Mouse (Mus musculus) CD4-positive helper T cell, adult 2 months (primary cell): ENCODE results near the gene 1700028J19Rik.
"Not testable (repeated sequence)": the region's sequence is repeated elsewhere in the genome, so short reads cannot be mapped to it uniquely, and the experiment has no call there.

Experiments
- DNase-seq: peaks from one replicate; pipeline ENCODE4 v3.0.0-alpha.2; 2012; ENCODE audit warnings: low read depth, missing footprints, low spot score

1700028J19Rik gene

DNA sequence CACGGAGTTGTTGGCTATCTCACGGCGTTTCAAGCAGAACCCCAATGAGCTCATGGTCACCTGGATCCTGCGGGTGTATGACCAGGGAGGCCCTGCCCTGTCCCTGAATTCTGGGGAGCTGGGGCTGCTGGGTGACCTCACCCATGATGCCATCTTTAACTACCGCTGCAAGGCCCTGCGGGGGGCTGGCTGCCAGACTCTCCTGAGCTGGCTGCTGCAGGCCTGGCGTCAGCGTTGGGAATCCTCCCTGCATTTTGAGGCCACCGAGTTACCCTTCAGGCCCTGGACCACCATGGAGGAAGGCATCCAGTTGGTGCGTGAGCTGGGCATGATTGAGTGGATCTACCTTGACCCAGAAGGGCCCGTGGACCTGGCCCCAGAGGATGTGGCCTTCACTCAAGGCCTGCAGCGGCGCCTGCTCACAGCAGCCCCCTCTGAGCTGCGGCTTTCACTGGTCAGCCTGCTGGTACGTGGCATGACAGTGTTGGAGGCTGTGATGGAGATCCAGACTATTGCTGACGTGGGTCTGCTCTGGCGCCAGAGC lies 4.3 kb upstream of the 1700028J19Rik start:
- not testable (repeated sequence) for DNase-seq

DNA sequence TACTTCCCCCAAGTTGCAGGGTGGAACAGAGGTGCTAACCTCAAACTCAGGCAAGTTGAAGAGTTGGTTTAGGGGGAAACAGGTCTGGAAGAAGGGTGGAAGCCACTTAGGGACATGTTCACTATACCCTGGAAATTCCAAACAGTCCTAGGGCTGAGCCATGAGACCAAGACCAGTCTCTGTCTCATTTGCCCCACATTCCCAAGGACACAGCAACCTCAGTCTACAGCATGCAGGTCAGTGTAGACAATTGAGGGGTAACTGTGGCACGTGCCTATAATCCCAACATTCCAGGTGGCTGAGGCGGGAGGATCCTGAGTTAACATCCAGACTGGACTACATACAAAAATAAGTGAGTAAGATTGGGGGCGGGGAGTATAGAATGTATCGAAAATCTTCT lies 2.8 kb upstream of the 1700028J19Rik start:
- DNase-seq = no peak

DNA sequence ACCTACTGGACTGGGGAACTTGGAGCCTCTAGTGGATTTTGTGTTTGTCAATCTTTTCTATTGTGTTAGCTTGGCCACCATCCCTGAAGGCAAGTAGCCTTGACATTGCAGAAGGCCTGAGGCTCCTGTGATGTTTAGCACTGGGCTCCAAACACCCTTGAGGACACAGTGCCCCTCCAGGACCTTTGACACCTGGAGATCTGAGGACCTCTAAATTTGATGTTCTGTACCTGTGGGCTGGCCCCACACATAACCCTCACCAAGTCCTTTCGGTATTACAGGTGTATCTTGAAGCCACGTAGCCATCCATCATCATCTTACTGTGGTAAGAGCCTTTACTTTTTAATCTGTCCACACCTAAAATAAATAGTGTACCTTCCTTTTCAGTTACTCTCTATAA lies 1.5 kb upstream of the 1700028J19Rik start:
- DNase-seq = no peak

DNA sequence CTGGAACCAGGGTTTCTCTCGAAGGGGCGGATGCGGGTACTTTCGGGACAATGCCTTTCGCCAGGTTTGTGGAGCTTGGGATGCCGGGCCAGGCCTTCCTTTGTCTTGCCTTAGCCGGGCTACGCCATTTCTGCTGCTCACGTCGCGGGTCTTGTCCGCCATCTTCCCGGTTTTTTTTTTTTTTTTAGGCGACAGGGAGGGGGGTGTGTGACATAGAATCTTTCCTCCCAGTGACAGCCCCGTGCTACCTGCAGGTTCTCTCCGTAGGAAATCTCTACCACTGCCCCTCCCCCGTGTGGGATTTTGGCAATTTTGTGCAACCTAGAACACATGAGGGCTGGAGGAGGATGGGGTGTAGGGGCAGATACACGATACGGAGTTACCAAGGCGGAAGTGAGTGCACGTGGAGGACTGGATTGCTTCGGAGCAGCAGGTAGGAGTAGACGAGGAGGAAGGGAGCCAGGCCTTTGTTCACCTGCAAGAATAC lies 532 bp upstream of the 1700028J19Rik start:
- peak; percentile 81 for DNase-seq

DNA sequence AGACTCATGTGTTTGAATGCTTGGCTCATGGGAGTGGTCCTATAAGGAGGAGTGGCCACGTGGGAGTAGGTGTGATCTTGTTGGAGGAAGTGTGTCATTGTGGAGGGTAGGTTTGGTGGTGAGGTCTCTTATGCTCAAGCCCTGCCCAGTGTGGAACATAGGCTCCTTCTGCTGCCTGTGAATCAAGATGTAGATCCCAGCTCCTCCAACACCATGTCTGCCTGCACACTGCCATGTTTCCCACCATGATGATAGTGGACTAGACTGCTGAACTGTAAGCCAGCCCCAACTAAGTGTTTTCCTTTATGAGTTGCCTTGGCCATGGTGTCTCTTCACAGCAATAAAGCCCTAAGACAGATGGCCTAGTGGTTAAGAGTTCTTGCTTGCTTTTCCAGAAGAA lies 2.4 kb downstream of the 1700028J19Rik start:
- no peak for DNase-seq

DNA sequence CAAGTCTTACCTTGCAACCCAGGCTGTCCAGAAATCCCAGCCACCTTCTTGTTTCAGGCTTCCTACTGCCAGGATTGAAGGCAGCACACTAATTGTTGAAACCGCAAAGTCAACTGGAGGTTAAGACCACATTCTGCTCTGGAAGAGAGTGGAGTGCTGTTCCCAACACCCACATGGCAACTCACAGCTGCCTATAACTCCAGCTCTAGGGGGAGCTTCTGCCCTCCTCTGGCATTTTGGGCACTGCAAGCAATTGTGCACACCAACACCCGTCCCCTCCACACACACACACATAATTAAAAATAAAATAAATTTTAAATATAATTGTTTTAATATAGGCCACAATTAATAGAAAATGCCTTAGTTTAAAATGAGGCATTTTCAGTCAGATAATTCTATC lies 5.3 kb downstream of the 1700028J19Rik start:
- no peak for DNase-seq

DNA sequence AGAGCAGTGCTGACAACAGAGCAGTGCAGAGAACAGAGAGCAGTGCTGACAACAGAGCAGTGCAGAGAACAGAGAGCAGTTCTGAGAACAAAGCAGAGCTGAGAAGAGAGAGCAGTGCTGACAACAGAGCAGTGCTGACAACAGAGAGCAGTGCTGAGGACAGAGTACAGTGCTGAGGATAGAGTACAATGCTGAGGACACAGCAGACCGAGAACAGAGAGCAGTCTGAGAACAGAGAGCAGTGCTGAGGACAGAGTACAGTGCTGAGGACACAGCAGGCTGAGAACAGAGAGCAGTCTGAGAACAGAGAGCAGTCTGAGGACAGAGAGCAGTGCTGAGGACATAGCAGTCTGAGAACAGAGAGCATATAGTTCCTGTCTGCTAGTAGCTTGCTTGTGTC lies 5.8 kb downstream of the 1700028J19Rik start:
- DNase-seq = no peak

DNA sequence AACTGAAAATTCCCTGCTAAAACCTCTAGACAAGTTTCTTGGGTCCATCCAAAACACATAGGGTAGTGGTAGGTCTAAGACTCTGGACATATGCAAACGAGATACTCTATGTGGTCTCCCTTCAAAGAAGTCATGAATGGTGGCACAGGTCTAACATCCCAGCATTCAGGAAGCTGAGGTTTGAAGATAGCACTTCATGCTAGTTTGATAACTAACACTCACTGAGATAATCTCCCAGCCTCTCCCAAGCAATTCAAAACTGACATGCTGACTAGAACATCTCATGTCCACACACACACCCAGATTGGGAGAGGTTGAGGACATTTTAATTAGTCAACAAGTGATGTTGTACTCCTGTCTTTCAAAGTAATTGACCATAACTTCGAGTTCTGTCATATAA lies 6.6 kb downstream of the 1700028J19Rik start:
- DNase-seq = no peak

DNA sequence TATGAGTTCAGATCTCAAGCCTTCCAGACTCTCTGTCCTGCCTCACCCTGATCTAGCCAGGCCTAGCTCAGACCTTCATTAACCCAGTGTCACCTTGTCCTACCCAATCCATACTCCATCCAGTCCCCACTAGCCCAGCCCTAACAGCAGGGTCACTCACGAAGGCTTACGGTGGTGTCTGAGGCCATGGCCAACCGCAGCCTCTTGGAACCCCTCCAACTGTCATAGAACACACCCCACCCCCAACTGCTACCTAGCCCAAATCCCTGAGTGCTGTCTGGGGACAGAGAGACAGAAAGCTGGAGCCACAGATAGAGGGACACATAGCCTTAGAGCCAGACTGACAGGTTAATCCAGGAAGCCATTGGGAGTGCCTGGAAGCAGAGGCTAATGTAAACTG lies 10.6 kb downstream of the 1700028J19Rik start, which contains the start of gene Gm36864:
TSS of gene Gm36864 (plus strand) at position 269 of the 400 bp plus-strand sequence.
- no peak for DNase-seq

DNA sequence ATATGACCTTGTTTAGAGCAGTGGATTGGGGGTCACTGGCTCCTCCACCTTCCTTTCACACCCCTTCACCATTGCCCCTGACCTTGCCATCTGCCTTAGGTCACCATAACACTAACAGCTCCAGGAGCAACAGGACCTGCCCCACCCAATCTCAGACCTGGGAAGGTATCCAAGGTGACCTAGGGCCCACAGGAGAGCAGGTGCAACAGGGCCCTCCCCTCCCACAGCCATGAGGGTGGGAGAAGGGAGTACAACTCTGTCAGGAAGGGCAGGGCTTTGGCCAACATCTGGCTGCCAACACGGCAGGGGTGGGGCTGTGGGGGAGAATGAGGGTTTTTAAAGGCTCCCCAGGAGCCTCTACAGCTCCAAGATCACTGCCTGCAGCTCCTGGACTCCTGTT lies 21.4 kb downstream of the 1700028J19Rik start, which contains the start of gene Klk1:
TSS of gene Klk1 (plus strand) at position 285 of the 400 bp plus-strand sequence.
- DNase-seq = no peak

DNA sequence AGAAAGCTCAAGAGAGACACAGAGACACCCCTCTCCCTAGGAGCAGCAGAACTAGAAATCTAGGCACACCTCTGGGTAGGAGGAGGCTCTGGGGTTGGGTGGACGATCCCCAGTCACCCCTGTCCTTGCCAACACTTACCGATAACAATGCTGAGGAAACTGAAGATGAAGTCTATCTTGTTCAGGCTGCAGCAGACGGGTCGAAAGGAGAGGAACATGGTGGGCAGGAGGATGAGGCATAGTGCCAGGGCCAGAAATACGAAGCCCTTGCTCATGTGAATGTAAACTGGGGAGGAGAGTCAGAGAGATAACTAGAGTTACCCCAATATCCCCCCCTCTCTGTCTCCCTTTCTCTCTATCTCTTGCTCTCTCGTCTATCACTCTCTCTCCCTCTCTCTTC lies 24.2 kb downstream of the 1700028J19Rik start:
- DNase-seq = not testable (repeated sequence)

DNA sequence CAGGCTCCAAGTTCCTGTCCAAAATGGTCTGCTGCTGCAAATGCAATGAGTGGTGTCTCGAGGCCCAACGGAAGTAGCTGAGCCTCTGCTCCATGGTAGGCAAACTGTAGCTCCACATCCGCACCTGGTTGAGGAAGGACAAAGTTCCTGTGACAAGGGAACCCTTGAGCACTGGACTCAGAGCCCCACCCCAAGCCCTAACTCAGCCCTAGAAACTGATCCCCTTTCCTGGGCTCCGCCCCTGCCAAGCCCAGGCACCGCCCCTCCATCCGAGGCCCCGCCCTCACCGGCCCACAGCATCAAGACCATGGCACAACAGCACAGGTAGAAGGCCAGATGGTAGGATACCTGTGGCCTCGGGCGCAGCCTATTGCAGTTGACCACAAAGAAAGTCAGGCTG lies 24.9 kb downstream of the 1700028J19Rik start:
- DNase-seq = not testable (repeated sequence)

DNA sequence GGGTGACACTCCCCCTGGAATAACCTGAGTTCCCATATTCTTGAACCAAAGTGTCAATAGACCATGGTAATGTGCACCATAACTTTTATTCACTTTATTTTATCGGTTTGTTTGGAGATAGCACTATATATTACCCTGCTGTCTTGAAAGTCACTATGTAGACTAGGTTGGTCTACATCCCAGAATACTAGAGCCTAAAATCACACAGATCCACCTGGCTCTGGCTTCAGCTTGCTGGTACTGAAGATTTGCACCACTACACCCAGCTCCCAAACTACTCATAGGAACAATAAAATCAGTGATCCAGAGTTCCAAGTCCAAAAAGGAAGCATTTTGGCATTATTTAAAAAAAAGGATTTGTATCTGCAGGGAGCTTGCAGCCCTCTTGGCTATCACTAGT lies 30.9 kb downstream of the 1700028J19Rik start, which contains the start of gene Klk1b5:
TSS of gene Klk1b5 (plus strand) at position 301 of the 400 bp plus-strand sequence.
- no peak for DNase-seq

DNA sequence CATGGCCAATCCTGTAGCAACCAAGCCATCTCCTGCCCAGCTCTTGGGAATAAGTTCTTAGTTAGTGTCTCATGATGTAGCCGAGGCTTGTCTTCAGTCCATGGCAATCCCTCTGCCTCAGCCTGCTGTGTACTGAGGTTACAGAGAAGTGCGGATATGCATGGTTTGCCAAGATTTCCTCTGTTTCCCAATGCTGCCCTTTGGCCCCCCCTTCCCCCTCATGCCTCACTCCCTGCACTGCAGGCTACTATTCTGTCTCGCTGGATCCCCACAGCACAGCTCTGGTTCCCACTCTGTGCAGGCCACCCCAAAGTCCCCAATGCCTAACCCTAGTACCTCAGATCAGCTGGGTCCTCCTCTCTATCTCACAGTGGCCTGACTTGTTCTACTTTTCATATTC lies 38.2 kb downstream of the 1700028J19Rik start:
- no peak for DNase-seq

DNA sequence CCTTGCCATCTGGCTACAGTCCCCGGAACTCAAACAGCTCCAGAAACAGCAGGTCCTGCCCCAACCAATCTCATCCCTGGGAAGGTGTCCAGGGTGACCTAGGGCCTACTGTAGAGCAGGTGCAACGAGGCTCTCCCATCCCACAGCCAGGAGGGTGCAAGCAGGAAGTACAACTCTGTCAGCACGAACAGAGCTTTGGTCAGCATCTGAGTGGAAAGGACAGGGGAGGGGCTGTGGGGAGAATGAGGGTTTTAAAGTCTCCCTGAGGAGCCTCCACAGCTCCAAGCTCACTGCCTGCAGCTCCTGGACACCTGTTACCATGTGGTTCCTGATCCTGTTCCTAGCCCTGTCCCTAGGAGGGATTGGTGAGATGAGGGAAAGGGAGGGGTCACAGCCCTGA lies 39.4 kb downstream of the 1700028J19Rik start, which contains the start of gene Klk1b4:
TSS of gene Klk1b4 (plus strand) at position 301 of the 400 bp plus-strand sequence.
- DNase-seq = not testable (repeated sequence)

DNA sequence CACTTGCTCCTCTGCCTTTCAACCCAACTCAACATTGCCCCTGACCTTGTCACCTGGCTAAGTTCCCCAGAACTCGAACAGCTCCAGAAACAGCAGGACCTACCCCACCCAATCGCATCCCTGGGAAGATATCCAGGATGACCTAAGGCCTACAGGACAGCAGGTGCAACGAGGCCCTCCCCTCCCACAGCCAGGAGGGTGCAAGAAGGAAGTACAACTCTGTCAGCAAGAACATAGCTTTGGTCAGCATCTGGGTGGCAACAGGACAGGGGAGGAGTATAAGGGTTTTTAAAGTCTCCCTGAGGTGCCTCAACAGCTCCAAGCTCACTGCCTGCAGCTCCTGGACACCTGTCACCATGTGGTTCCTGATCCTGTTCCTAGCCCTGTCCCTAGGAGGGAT lies 48.6 kb downstream of the 1700028J19Rik start, which contains the start of gene Klk1b3:
TSS of gene Klk1b3 (plus strand) at position 301 of the 400 bp plus-strand sequence.
- no peak for DNase-seq

DNA sequence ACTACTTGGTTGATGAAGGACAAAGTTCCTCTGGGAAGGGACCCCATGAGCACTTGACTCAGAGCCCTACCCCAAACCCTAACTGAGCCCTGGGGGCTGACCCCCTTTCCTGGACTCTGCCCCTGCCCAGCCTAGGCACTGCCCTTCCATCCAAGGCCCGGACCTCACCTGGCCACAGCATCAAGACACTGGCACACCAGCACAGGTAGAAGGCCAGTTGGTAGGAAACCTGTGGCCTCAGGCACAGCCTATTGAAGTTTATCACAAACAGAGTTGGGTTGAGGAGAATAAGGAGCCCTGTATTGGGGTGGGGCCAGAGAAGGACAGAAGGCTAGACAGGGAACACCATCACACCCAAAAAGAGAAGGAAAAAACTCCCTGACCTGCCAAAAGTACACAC lies 53.0 kb downstream of the 1700028J19Rik start:
- DNase-seq = not testable (repeated sequence)

DNA sequence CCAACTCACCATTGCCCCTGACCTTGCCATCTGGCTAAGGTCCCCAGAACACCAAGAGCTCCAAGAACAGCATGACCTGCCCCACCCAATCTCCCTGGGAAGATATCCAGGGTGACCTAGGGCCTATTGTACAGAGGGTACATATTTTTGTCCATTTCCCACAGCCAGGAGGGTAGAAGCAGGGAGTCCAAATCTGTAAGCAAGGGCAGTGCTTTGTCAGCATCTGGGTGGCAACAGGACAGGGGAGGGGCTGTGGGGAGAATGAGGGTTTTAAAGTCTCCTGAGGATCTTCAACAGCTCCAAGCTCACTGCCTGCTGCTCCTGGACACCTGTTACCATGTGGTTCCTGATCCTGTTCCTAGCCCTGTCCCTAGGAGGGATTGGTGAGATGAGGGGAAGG lies 58.6 kb downstream of the 1700028J19Rik start, which contains the start of gene Klk1b24:
TSS of gene Klk1b24 (plus strand) at position 301 of the 400 bp plus-strand sequence.
- DNase-seq = not testable (repeated sequence)

DNA sequence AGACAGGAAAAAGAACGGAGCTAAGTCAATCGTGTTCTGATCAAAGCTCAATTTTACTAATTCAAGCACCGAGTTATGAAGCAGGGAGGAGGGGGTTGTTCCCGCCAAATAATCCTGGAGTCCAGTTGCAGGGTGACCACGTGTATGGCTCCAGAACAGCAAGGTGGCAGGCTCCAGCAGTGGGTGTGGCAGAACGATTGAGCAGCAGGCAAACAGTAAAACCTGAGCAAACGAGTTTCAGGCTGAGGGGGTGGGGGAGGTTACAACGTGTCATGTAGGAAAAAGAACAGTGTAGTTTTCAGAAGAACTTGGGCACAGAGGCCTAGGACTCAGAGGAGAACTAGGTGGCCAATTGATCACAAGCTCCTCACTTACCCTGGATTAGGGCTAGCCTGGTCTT lies 60.0 kb downstream of the 1700028J19Rik start:
- not testable (repeated sequence) for DNase-seq
